Mouse (Mus musculus) embryonic fibroblast, embryonic 13.5 days (primary cell): Measurements from ENCODE around the gene Ptpn21.

Source experiments
- CTCF ChIP-seq: IDR thresholded peaks from 2 replicates; pipeline ENCODE4 v1.5.1; 2011; ENCODE audit warnings: mild to moderate bottlenecking, control low read depth, low read length, moderate library complexity, borderline replicate concordance; ENCODE audit not compliant: insufficient read depth
- POLR2A ChIP-seq: IDR thresholded peaks from 2 replicates; pipeline ENCODE4 v1.6.1; 2011; ENCODE audit warnings: low read depth, mild to moderate bottlenecking, control low read depth, low read length, moderate library complexity

DNA sequence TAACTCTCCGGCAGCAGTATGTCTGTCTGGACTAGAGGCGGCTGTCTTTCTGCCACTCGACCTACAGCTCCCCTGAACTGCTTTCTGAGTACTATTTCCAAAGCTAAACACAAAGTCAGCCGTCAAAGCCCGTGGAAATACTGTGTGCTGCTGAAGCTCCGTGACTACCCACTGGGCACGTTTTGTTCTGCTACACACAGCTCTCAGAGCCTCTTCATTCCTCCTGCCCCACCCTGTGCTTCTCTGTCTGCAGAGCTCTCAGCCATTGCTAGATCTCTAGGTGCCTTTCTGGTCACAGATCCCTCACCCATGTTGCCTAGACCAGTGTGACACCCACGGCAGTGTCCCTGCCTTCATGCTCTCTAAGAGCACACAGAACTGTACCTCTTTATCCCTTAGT, 47.0 kb downstream of the Ptpn21 start:
- no peak for TF ChIP-seq CTCF
- TF ChIP-seq POLR2A, result no peak
